Comparison of ENCODE assay signal across 33 mouse cellular contexts in genomic region chr8:31746855-31747254, GRCm38 (mm10).
"Had no signal": no experiment of that assay in that cellular context is flagged by ENCODE, and none has a peak within 500 bp of the region (broad histone marks: within the 10 kb centered on the region; RNA-seq: fewer than 3 reads in every experiment).

No protein-coding gene starts in this region.

- H3K36me3 ChIP-seq: heart, embryonic 10.5 days; heart, embryonic 12.5 days; heart, embryonic 13.5 days; heart, embryonic 15.5 days; hindbrain, embryonic 10.5 days; hindbrain, embryonic 12.5 days; hindbrain, embryonic 13.5 days; hindbrain, embryonic 15.5 days; kidney, embryonic 15.5 days had no signal

- H3K27ac ChIP-seq: heart, embryonic 10.5 days; heart, embryonic 13.5 days; heart, embryonic 15.5 days; hindbrain, embryonic 10.5 days; hindbrain, embryonic 12.5 days; hindbrain, embryonic 13.5 days; hindbrain, embryonic 14.5 days; hindbrain, embryonic 15.5 days; hindbrain, postnatal 0 days; kidney, embryonic 15.5 days; kidney, postnatal 0 days; layer of hippocampus, adult 2 months; left cerebral cortex, adult 2 months had no signal

- H3K9me3 ChIP-seq: heart, embryonic 10.5 days; heart, embryonic 12.5 days; heart, embryonic 13.5 days; heart, embryonic 15.5 days; hindbrain, embryonic 10.5 days; hindbrain, embryonic 12.5 days; hindbrain, embryonic 13.5 days; hindbrain, embryonic 15.5 days; kidney, embryonic 15.5 days had no signal

- H3K9ac ChIP-seq: heart, embryonic 12.5 days; heart, embryonic 13.5 days; heart, embryonic 15.5 days; hindbrain, embryonic 12.5 days; hindbrain, embryonic 13.5 days; hindbrain, embryonic 14.5 days; hindbrain, embryonic 15.5 days; kidney, embryonic 15.5 days had no signal

- H3K27me3 ChIP-seq: heart, embryonic 12.5 days; heart, embryonic 13.5 days; heart, embryonic 15.5 days; hindbrain, embryonic 12.5 days; hindbrain, embryonic 13.5 days; hindbrain, embryonic 15.5 days; kidney, embryonic 15.5 days had no signal

- H3K4me3 ChIP-seq: heart, embryonic 10.5 days; heart, embryonic 12.5 days; heart, embryonic 13.5 days; heart, embryonic 15.5 days; hindbrain, embryonic 10.5 days; hindbrain, embryonic 12.5 days; hindbrain, embryonic 13.5 days; hindbrain, embryonic 15.5 days; kidney, embryonic 15.5 days; layer of hippocampus, adult 2 months; left cerebral cortex, adult 2 months had no signal

- DNase-seq: heart, postnatal 10 days; heart, postnatal 14 days; heart, postnatal 36 days; heart, postnatal 4 days; kidney, adult 11 months; kidney, adult 18-20 months; kidney, adult 2 months; kidney, adult 8-10 months; kidney, adult 9 months; kidney, postnatal 10 days; kidney, postnatal 14 days; kidney, postnatal 25 days; kidney, postnatal 36 days; kidney, postnatal 4 days; layer of hippocampus, adult 9-11 months; layer of hippocampus, postnatal 36 days had no signal

- H3K4me1 ChIP-seq: heart, embryonic 10.5 days; heart, embryonic 12.5 days; heart, embryonic 13.5 days; heart, embryonic 15.5 days; hindbrain, embryonic 10.5 days; hindbrain, embryonic 12.5 days; hindbrain, embryonic 13.5 days; hindbrain, embryonic 15.5 days; kidney, embryonic 15.5 days had no signal

- ATAC-seq: hindbrain, embryonic 16.5 days; hindbrain, postnatal 0 days; inflammation-experienced regulatory T-cells, adult 6 months had no signal

- H3K4me2 ChIP-seq: heart, embryonic 11.5 days; heart, embryonic 12.5 days; heart, embryonic 13.5 days; heart, embryonic 15.5 days; hindbrain, embryonic 12.5 days; hindbrain, embryonic 13.5 days; hindbrain, embryonic 14.5 days; hindbrain, embryonic 15.5 days; kidney, embryonic 15.5 days had no signal
